Mouse (Mus musculus) midbrain, embryonic 12.5 days (tissue): Measurements from ENCODE around the gene Arap1. TPM values are rescaled to one million over a fixed set of nuclear protein-coding genes. Genes with fewer than 3 reads are reported as not detected.

Source experiments
- ATAC-seq: fragments of 200-750 bp; cut with Nextera tagmentation; 2 replicates; pipeline ENCODE4 v1.8.0; 2017; ENCODE audit warnings: low read depth, moderate TSS enrichment, moderate library complexity; ENCODE audit not compliant: low FRiP score
- H3K27ac ChIP-seq: fragments of 300-500 bp; sonication (generic); replicated peaks from 2 replicates; pipeline ENCODE4 v1.5.1; 2016; ENCODE audit warnings: mild to moderate bottlenecking
- H3K27me3 ChIP-seq: fragments of 300-500 bp; sonication (generic); 2 replicates; pipeline ENCODE4 v1.6.1; 2016; ENCODE audit warnings: mild to moderate bottlenecking
- H3K36me3 ChIP-seq: fragments of 300-500 bp; sonication (generic); 2 replicates; pipeline ENCODE4 v1.6.1; 2016
- H3K4me1 ChIP-seq: fragments of 300-500 bp; sonication (generic); 2 replicates; pipeline ENCODE4 v1.6.1; 2016
- H3K4me2 ChIP-seq: fragments of 300-500 bp; sonication (generic); replicated peaks from 2 replicates; pipeline ENCODE4 v1.6.1; 2016; ENCODE audit warnings: mild to moderate bottlenecking, moderate library complexity
- H3K4me3 ChIP-seq: fragments of 300-500 bp; sonication (generic); 2 replicates; pipeline ENCODE4 v1.5.1; 2016; ENCODE audit warnings: mild to moderate bottlenecking
- H3K9ac ChIP-seq: fragments of 300-500 bp; sonication (generic); replicated peaks from 2 replicates; pipeline ENCODE4 v1.6.1; 2016; ENCODE audit warnings: mild to moderate bottlenecking, moderate library complexity
- H3K9me3 ChIP-seq: fragments of 300-500 bp; sonication (generic); 2 replicates; pipeline ENCODE4 v1.6.1; 2016; ENCODE audit warnings: mild to moderate bottlenecking
- WGBS: fragments of 180-500 bp; shearing (Covaris S2); methylation state at CpG from one replicate; pipeline ENCODE4 v1.1.7; 2016; 5-methylcytosine and 5-hydroxymethylcytosine counted together
- polyA plus RNA-seq: library from polyadenylated mRNA; unstranded; fragments of >200 nt; fragmentation: Nextera tagmentation; extraction: Ambion mirVana; gene quantifications from 2 replicates; pipeline ENCODE4 v1.2.1, GENCODE M21; 2016

Gene Arap1
- polyA plus RNA-seq, 1 experiment from 2014 or later: 15.0 TPM

DNA sequence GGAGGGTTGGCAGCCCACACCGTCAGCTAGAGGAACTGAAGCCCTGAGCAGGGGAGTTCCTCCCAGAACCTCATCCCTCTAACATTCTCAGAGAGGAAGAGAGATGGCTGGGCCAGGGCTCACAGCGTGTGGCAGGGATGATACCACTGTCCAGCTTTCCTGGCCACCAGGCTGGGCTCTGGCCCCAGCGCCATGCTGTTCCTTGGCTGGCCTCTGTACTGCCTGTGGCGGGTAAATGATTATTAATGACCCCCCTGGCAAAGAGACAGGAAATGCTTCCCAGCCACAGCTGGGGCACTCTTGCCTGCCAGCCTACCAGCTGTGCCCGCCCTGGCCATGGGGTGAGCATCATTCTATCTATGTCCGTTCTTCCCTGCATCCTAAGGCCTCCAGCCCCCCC is 107.3 kb downstream of the Arap1 start:
- H3K9me3 ChIP-seq: no peaks in the 10 kb centered on the region
- no peak overlapping the region for H3K9ac ChIP-seq
- H3K4me2 ChIP-seq: no peak overlapping the region
- no peak overlapping the region for H3K27ac ChIP-seq
- no peak overlapping the region for H3K4me3 ChIP-seq
- 88% methylated on average over 6 of the region's 6 CpGs for WGBS
- no peak for ATAC-seq
- H3K4me1 ChIP-seq: peaks cover 4% of the 10 kb centered on the region; the same call in 1 of the 2 replicates
- no peaks in the 10 kb centered on the region for H3K36me3 ChIP-seq
- H3K27me3 ChIP-seq: peaks cover 48% of the 10 kb centered on the region

DNA sequence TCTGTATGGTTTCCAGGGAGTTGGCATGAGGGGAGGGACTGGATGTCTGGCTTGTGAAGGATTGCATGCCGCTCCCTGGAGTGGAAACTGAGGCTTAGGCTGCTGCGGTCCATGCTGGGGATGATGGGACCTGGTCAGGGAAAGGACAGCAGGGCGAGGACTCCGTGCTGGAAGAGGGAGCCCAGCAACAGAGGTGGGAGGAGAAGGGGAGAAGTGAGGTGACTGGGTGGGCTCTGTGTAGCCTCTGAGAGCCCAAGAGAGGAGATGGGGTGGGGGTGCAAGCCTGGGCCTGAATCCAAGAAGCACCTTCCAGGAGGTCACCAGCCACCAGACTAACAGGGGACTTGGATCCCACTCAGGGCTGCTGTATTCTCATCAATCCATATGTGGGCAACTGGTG is 108.5 kb downstream of the Arap1 start:
- Histone ChIP-seq H3K4me2 (no peak overlapping the region), H3K27ac (no peak overlapping the region), H3K9me3 (no peaks in the 10 kb centered on the region), H3K9ac (no peak overlapping the region), H3K36me3 (no peaks in the 10 kb centered on the region), H3K4me3 (no peak overlapping the region), H3K4me1 (0 out of 2 replicates have a peak, but pooled peaks cover 3% of the 10 kb centered on the region), H3K27me3 (peaks cover 52% of the 10 kb centered on the region)
- WGBS: 76% methylated on average over 4 of the region's 4 CpGs
- ATAC-seq: no peak

DNA sequence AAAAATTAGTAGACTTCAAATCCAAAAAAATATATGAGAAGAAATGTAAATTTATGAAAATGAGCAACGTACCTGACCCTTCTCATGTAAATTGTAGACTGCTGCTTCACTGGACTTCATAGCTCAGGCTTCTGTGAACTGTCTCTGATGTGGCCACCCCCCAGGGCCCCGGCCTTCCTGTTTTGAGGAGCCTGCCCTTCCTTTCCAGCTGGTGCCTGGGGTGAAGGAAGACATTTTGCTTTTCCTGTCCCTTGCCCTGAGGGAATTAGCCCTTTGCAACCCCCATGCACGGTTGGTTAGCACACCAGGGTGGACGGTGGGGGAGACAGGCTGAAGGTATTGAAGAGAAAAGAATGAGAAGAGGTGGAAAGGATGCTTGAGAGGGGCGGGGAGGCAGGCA is 108.9 kb downstream of the Arap1 start:
- no peaks in the 10 kb centered on the region for H3K4me1 ChIP-seq
- H3K36me3 ChIP-seq: no peaks in the 10 kb centered on the region
- 32% methylated on average over 5 of the region's 5 CpGs for WGBS
- H3K4me3 ChIP-seq: no peak overlapping the region
- no peak for ATAC-seq
- H3K27me3 ChIP-seq: peaks cover 47% of the 10 kb centered on the region
- H3K27ac ChIP-seq: no peak overlapping the region
- no peak overlapping the region for H3K9ac ChIP-seq
- H3K9me3 ChIP-seq: no peaks in the 10 kb centered on the region
- H3K4me2 ChIP-seq: no peak overlapping the region

DNA sequence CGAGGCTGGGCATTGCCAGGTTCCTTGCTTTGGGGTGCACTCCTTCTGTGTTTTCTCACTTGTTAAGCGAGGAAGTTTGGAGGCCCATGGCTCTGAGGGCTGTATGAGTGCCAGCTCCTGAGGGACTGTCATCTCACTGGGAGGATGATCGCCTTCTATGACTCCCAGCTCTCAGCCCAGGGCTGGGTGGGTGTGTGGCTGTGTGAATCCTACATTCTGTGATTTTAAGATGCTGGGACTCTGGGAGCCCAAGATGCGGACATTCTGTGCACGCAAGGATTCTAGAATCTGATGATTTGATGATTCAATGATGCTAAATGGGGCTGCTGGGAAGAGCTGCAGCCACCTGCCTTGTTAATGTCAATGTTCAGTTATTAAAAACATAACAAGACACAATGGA is 109.4 kb downstream of the Arap1 start:
- Histone ChIP-seq H3K9ac (no peak overlapping the region), H3K27ac (no peak overlapping the region), H3K4me3 (no peak overlapping the region), H3K4me2 (no peak overlapping the region), H3K4me1 (no peaks in the 10 kb centered on the region), H3K36me3 (no peaks in the 10 kb centered on the region), H3K27me3 (peaks cover 42% of the 10 kb centered on the region), H3K9me3 (no peaks in the 10 kb centered on the region)
- ATAC-seq: no peak
- WGBS: 85% methylated on average over 5 of the region's 5 CpGs

DNA sequence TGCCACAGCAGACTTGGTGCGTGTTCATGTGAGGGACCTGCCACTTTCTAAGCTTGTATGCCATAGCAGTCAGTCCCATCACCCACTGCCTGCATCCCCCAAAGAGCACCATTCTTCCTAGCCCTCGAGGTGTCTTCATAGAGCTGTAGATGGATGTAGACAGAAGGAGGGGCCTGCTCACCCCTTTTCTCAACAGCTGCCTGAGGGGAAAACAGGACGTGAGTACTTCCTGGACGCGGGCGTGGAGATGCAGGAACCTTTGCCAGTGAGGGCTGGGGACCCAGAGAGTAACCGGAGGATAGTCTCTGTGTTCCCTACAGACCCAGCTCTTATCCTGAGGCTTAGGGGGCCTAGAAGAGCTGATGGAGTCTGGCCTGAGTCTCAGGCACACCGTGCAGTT is 109.9 kb downstream of the Arap1 start:
- Histone ChIP-seq H3K27ac (no peak overlapping the region), H3K4me1 (peaks cover 3% of the 10 kb centered on the region; the same call in 1 of the 2 replicates), H3K36me3 (no peaks in the 10 kb centered on the region), H3K4me2 (no peak overlapping the region), H3K9me3 (no peaks in the 10 kb centered on the region), H3K4me3 (no peak overlapping the region), H3K27me3 (peaks cover 37% of the 10 kb centered on the region), H3K9ac (no peak overlapping the region)
- WGBS: 69% methylated on average over 8 of the region's 8 CpGs
- no peak for ATAC-seq

DNA sequence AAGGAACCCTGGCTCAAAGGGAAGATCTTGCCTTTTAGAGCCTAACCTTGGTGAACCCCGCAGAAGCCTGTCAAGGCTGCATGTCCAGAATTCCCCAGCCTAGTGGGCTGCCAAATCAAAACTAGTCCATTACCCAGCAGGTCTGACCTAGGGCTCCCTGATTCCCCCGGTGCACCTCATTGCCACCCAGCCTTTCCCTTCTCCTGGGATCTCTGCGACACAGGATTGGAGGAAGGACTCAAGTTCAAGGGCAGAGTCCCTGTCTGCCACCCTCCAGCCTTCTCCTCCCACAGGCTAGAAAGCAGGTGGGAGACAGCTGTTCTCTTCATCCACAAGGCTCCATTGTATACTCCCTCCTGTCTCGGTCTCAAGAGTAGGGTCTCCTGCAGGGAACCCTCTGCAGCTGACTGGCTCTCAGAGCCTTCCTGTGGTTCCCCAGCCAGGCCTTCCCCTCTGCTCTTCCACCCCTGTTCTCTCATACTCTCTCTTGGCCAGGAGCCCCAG is 110.5 kb downstream of the Arap1 start:
- no peak overlapping the region for H3K27ac ChIP-seq
- H3K4me2 ChIP-seq: no peak overlapping the region
- no peak overlapping the region for H3K4me3 ChIP-seq
- ATAC-seq: no peak
- no peak overlapping the region for H3K9ac ChIP-seq
- peaks cover 32% of the 10 kb centered on the region for H3K27me3 ChIP-seq
- WGBS: 75% methylated on average over 4 of the region's 4 CpGs
- H3K4me1 ChIP-seq: peaks cover 3% of the 10 kb centered on the region; the same call in 1 of the 2 replicates
- no peaks in the 10 kb centered on the region for H3K9me3 ChIP-seq
- H3K36me3 ChIP-seq: no peaks in the 10 kb centered on the region

DNA sequence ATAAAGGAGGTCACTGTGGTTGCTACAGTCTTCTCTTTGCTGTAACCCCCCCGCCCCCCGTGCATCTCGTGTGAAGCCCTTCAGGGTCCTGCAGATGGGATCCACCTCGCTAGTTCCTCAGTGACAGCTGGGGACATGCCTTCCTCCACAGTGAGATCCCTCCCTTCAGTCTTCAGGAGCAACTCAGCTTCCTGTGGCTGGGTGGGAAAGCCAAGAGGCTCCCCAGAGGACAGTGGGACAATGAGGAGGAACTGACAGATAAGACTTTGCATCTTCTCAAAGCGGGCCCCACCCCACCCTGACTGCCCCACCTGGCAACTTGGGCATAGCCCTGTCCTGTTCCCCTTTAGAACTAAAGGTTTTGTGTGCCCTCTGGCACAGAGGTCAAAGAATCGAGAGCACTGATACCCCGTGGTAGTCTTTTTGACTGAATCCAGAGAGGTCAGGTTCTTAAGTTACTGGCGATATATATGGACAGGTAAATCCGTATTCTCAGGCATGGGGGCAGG is 111.5 kb downstream of the Arap1 start:
- Histone ChIP-seq H3K4me1 (peaks cover 3% of the 10 kb centered on the region; the same call in 1 of the 2 replicates), H3K27ac (no peak overlapping the region), H3K9ac (no peak overlapping the region), H3K27me3 (peaks cover 22% of the 10 kb centered on the region), H3K9me3 (no peaks in the 10 kb centered on the region), H3K4me3 (no peak overlapping the region), H3K4me2 (no peak overlapping the region), H3K36me3 (no peaks in the 10 kb centered on the region)
- no peak for ATAC-seq
- 81% methylated on average over 9 of the region's 9 CpGs for WGBS

- Histone ChIP-seq H3K36me3 (no peaks in the 10 kb centered on the region), H3K9ac (no peak overlapping the region), H3K4me3 (no peak overlapping the region), H3K27ac (no peak overlapping the region), H3K4me1 (peaks cover 3% of the 10 kb centered on the region; the same call in 1 of the 2 replicates), H3K9me3 (no peaks in the 10 kb centered on the region), H3K4me2 (no peak overlapping the region), H3K27me3 (peaks cover 15% of the 10 kb centered on the region)
- WGBS: 63% methylated on average over 10 of the region's 10 CpGs
- ATAC-seq: no peak
Observed at GRCm38 (mm10) chr7:101459923-101460607, 112.2 kb downstream of the Arap1 start.

DNA sequence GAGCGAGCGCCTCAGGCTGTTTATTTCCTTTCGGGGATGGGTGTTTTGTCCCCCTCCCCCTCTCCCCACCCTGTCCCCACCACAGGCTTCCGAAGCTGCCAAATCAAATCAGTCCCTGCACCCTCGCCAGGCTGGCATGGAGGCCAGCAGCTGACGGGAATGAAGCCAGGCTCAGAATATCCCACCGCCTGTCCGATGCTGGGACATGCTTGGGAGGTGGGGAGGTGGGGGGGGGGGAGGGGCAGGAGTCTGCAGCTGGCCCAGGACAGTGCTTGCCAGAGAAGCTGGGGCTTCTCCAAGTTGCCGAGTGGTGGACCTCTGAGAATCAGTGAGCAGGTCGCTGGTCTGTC is 112.7 kb downstream of the Arap1 start:
- no peaks in the 10 kb centered on the region for H3K36me3 ChIP-seq
- no peaks in the 10 kb centered on the region for H3K9me3 ChIP-seq
- no peak overlapping the region for H3K9ac ChIP-seq
- peaks cover 8% of the 10 kb centered on the region; the same call in 1 of the 2 replicates for H3K4me1 ChIP-seq
- H3K4me3 ChIP-seq: no peak overlapping the region
- H3K4me2 ChIP-seq: no peak overlapping the region
- no peak overlapping the region for H3K27ac ChIP-seq
- H3K27me3 ChIP-seq: peaks cover 12% of the 10 kb centered on the region
- no peak; the same call in 1 of the 2 replicates for ATAC-seq
- WGBS: 45% methylated on average over 10 of the region's 10 CpGs

DNA sequence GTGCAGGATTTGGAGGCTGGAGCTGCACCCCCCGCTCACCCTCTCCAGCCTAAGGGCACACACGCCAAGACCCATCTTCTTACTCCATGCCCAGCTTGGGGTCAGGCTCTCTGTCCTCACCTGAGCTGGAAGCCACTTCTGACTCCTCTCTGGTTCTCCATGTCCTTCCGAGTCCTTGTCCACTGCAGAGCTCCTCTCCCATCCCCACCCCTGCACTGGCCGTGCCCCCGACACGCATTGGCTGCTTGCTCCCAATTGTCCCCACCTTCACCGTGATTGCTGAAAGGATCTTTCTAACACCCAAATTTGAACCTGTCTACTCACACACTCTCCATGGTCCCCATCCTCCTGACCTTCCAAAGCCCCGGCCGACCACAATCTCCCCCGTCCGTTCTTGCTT is 113.7 kb downstream of the Arap1 start:
- Histone ChIP-seq H3K36me3 (no peaks in the 10 kb centered on the region), H3K9ac (no peak overlapping the region), H3K4me3 (no peak overlapping the region), H3K27me3 (peaks cover 12% of the 10 kb centered on the region), H3K4me2 (no peak overlapping the region), H3K27ac (no peak overlapping the region), H3K4me1 (peaks cover 8% of the 10 kb centered on the region; the same call in 1 of the 2 replicates), H3K9me3 (no peaks in the 10 kb centered on the region)
- WGBS: 87% methylated on average over 11 of the region's 11 CpGs
- ATAC-seq: no peak
